Mouse (Mus musculus): ENCODE results near the gene H2-Oa. TPM values are rescaled to one million over a fixed set of nuclear protein-coding genes. Genes with fewer than 3 reads are reported as not detected.

Gene H2-Oa
- polyA plus RNA-seq (2015; fragmentation: Nextera tagmentation; extraction: Ambion mirVana), result 0.23 and 1.0 TPM in 2 replicates

DNA sequence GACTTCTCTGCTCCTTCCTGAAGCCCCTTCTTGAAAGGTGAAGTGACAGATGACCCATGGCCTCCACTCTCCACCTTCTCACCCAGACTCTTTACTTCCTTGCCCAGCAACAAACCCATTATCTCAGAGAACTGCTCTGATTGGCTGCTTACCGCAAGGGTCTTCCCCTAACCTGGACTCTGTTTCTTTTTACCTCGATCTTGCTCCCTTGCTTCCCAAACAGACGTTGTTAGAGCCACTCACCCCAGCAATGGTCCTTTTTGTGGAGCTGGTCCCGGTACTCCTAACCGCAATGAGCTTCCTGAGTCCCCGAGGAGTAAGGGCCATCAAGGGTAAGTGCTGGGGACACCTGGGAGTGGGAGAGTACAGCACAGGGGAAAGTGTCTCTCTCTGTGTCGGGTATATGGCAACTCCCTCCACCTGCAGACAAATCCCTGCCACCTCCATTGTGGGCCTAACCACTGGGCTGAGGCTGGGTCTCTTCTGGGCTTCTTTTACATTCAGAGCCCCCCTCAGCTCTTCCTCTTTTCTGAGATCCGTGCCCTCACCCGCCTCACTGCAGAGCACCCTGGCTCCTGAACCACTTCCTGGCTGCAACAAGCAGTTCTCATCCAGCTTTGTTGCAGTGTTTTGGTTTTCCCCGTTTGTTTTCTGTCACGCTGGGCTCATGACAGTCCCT, at the start of gene H2-Oa:
Gene H2-Oa (plus strand): TSS at position 144 of the 679 bp plus-strand sequence.
- H3K27me3 ChIP-seq (ENCODE audit: control insufficient read depth, insufficient read depth, low read depth, low read length), result no peaks in the 10 kb centered on the region
- H3K27ac ChIP-seq (ENCODE audit: low read length), result no peak within 1 kb of the TSS
- H3K4me3 ChIP-seq (ENCODE audit: low read length), result no peak within 1 kb of the TSS
- ATAC-seq (ENCODE audit: low read depth), result no peak
- H3K9me3 ChIP-seq (ENCODE audit: control insufficient read depth, low read length), result no peaks in the 10 kb centered on the region
- no peak within 1 kb of the TSS for H3K4me2 ChIP-seq (ENCODE audit: low read depth, low read length)
- no peaks in the 10 kb centered on the region for H3K4me1 ChIP-seq (replicated peaks; ENCODE audit: control insufficient read depth, insufficient read depth, low read length)
- no peaks in the 10 kb centered on the region for H3K36me3 ChIP-seq (ENCODE audit: control insufficient read depth, insufficient read depth, low read length)
- no peak within 1 kb of the TSS for H3K9ac ChIP-seq (ENCODE audit: low read length)
- WGBS, result 31% methylated on average over 11 of the region's 11 CpGs

DNA sequence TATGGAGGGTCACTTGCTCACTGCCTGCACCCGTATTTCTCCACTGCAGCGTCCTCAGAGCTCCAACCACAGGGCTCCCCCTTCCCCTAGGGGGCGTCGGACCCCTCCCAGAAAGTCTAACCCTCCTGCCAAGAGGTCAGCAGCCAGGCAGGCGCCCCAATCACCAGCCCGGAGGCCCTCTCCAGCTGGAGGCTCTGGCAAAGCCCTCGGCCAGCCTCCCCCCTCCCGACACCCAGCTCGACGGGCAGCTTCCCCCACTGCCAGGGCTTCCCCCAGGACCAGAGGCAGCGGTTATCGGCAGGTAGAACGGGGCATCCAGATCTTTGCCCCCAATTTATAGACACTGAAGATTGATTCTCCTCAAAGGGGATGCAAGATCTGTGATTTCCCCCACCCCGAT, 46.2 kb upstream of the H2-Oa start:
- H3K9me3 ChIP-seq (ENCODE audit: control insufficient read depth, low read length), result peaks cover 5% of the 10 kb centered on the region
- H3K4me3 ChIP-seq (ENCODE audit: low read length), result no peak overlapping the region
- ATAC-seq (ENCODE audit: low read depth), result no peak
- no peak overlapping the region for H3K4me2 ChIP-seq (ENCODE audit: low read depth, low read length)
- H3K4me1 ChIP-seq (replicated peaks; ENCODE audit: control insufficient read depth, insufficient read depth, low read length), result peaks cover 7% of the 10 kb centered on the region; the same call in 1 of the 2 replicates
- 72% methylated on average over 14 of the region's 14 CpGs for WGBS
- H3K27ac ChIP-seq (ENCODE audit: low read length), result no peak overlapping the region
- H3K27me3 ChIP-seq (ENCODE audit: control insufficient read depth, insufficient read depth, low read depth, low read length), result peaks cover 3% of the 10 kb centered on the region; the same call in 1 of the 2 replicates
- H3K9ac ChIP-seq (ENCODE audit: low read length), result no peak overlapping the region
- no peaks in the 10 kb centered on the region for H3K36me3 ChIP-seq (ENCODE audit: control insufficient read depth, insufficient read depth, low read length)

DNA sequence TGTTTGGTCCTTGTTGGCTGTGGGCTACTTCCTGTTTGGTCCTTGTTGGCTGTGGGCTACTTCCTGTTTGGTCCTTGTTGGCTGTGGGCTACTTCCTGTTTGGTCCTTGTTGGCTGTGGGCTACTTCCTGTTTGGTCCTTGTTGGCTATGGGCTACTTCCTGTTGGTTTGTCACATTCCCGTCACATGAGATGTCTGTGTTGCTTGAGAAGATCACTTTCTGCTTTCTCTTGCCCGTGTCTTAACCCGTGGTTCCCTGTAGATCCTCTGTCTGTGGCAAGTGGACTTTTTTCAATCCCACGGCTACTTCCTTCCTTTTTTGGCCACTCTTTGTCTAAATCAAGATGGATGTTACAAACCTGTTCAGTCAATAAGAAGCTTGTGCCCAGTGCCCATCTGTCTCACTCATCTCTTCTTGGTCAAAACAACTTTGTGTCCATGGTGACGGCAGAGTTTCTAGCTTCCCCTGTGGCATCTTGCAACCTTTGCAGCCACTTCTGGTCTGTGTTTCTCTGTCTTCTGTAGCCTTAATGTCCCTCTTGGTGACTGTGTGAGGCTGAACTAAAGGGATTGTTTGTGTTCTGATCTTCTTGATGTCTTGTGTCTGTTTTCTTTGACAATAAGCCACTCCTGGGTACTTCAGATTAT, 44.6 kb upstream of the H2-Oa start:
- Histone ChIP-seq H3K27me3 (ENCODE audit: control insufficient read depth, insufficient read depth, low read depth, low read length) (no peaks in the 10 kb centered on the region), H3K36me3 (ENCODE audit: control insufficient read depth, insufficient read depth, low read length) (no peaks in the 10 kb centered on the region)
- 85% methylated on average over 5 of the region's 5 CpGs for whole genome bisulfite sequencing

GRCm38 (mm10) chr17:34057224-34057623, 34.9 kb upstream of the H2-Oa start:
- Histone ChIP-seq H3K4me2 (ENCODE audit: low read depth, low read length) (no peak overlapping the region), H3K27me3 (ENCODE audit: control insufficient read depth, insufficient read depth, low read depth, low read length) (no peaks in the 10 kb centered on the region), H3K36me3 (ENCODE audit: control insufficient read depth, insufficient read depth, low read length) (no peaks in the 10 kb centered on the region), H3K9ac (ENCODE audit: low read length) (no peak overlapping the region), H3K4me3 (ENCODE audit: low read length) (no peak overlapping the region), H3K27ac (ENCODE audit: low read length) (no peak overlapping the region), H3K4me1 (replicated peaks; ENCODE audit: control insufficient read depth, insufficient read depth, low read length) (no peaks in the 10 kb centered on the region), H3K9me3 (ENCODE audit: control insufficient read depth, low read length) (no peaks in the 10 kb centered on the region)
- whole genome bisulfite sequencing, result 51% methylated on average over 7 of the region's 7 CpGs
- ATAC-seq (ENCODE audit: low read depth), result no peak

More for the DNA sequence above, 44.6 kb upstream of the H2-Oa start:
- ATAC-seq (ENCODE audit: low read depth), result no peak
- H3K4me1 ChIP-seq (replicated peaks; ENCODE audit: control insufficient read depth, insufficient read depth, low read length), result no peaks in the 10 kb centered on the region
- H3K9ac ChIP-seq (ENCODE audit: low read length), result no peak overlapping the region
- no peak overlapping the region for H3K4me3 ChIP-seq (ENCODE audit: low read length)
- no peak overlapping the region for H3K27ac ChIP-seq (ENCODE audit: low read length)
- no peak overlapping the region for H3K4me2 ChIP-seq (ENCODE audit: low read depth, low read length)
- H3K9me3 ChIP-seq (ENCODE audit: control insufficient read depth, low read length), result peaks cover 5% of the 10 kb centered on the region

DNA sequence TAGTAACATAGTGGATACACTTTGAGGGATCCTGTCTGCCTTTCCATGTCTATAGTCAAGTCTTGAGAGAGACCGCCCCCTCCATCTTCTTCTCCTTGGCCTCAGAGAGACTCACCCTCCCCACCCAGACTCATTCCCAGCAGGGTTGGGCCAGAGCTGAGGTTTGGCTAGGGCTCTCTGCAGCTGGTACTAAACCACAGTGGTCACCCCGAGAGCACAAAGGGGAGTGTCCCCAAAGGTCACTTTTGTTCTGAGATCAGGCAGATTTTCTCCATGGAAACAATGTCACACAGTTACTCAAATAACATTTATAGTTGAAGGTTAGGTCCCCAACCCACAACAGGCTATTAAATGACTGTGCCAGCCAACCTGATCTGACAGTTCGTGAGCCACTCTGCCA, 23.3 kb upstream of the H2-Oa start:
- Histone ChIP-seq H3K27me3 (ENCODE audit: control insufficient read depth, insufficient read depth, low read depth, low read length) (no peaks in the 10 kb centered on the region), H3K9me3 (ENCODE audit: control insufficient read depth, low read length) (no peaks in the 10 kb centered on the region), H3K4me1 (replicated peaks; ENCODE audit: control insufficient read depth, insufficient read depth, low read length) (no peaks in the 10 kb centered on the region), H3K4me2 (ENCODE audit: low read depth, low read length) (no peak overlapping the region), H3K27ac (ENCODE audit: low read length) (no peak overlapping the region), H3K4me3 (ENCODE audit: low read length) (no peak overlapping the region), H3K36me3 (ENCODE audit: control insufficient read depth, insufficient read depth, low read length) (no peaks in the 10 kb centered on the region), H3K9ac (ENCODE audit: low read length) (no peak overlapping the region)
- ATAC-seq (ENCODE audit: low read depth), result no peak
- 40% methylated on average over 3 of the region's 3 CpGs for WGBS

- no peaks in the 10 kb centered on the region for H3K4me1 ChIP-seq (replicated peaks; ENCODE audit: control insufficient read depth, insufficient read depth, low read length)
- H3K9me3 ChIP-seq (ENCODE audit: control insufficient read depth, low read length), result no peaks in the 10 kb centered on the region
- H3K27ac ChIP-seq (ENCODE audit: low read length), result no peak overlapping the region
- H3K36me3 ChIP-seq (ENCODE audit: control insufficient read depth, insufficient read depth, low read length), result no peaks in the 10 kb centered on the region
- H3K9ac ChIP-seq (ENCODE audit: low read length), result no peak overlapping the region
- H3K27me3 ChIP-seq (ENCODE audit: control insufficient read depth, insufficient read depth, low read depth, low read length), result peaks cover 12% of the 10 kb centered on the region
- ATAC-seq (ENCODE audit: low read depth), result no peak
- no peak overlapping the region for H3K4me3 ChIP-seq (ENCODE audit: low read length)
- 65% methylated on average over 5 of the region's 5 CpGs for WGBS
- no peak overlapping the region for H3K4me2 ChIP-seq (ENCODE audit: low read depth, low read length)
These were observed 20.0 kb upstream of the H2-Oa start for GRCm38 (mm10) chr17:34072091-34072490.

DNA sequence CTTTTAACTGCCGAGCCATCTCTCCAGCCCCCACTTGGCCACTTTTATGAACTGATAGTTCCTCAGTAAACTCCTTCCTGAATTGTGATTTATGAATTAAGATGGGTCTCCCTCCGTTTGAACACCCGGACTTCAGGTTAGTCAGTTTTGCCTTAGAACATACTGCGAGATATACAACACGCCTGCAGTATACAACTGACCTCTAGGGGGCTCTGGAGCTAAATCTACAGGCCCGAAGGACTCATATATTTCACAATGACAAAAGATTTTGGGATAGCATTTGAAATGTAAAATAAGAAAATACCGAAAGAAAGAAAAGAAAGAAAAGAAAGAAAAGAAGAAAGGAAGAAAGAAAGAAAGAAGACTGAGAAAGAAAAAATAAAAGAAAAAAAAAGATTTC, 16.9 kb upstream of the H2-Oa start:
- H3K4me1 ChIP-seq (replicated peaks; ENCODE audit: control insufficient read depth, insufficient read depth, low read length), result no peaks in the 10 kb centered on the region; the same call in 1 of the 2 replicates
- H3K27me3 ChIP-seq (ENCODE audit: control insufficient read depth, insufficient read depth, low read depth, low read length), result peaks cover 16% of the 10 kb centered on the region
- H3K4me2 ChIP-seq (ENCODE audit: low read depth, low read length), result no peak overlapping the region
- ATAC-seq (ENCODE audit: low read depth), result no peak
- no peak overlapping the region for H3K27ac ChIP-seq (ENCODE audit: low read length)
- WGBS, result 39% methylated on average over 7 of the region's 7 CpGs
- no peaks in the 10 kb centered on the region for H3K9me3 ChIP-seq (ENCODE audit: control insufficient read depth, low read length)
- no peak overlapping the region for H3K9ac ChIP-seq (ENCODE audit: low read length)
- no peaks in the 10 kb centered on the region for H3K36me3 ChIP-seq (ENCODE audit: control insufficient read depth, insufficient read depth, low read length)
- H3K4me3 ChIP-seq (ENCODE audit: low read length), result no peak overlapping the region

DNA sequence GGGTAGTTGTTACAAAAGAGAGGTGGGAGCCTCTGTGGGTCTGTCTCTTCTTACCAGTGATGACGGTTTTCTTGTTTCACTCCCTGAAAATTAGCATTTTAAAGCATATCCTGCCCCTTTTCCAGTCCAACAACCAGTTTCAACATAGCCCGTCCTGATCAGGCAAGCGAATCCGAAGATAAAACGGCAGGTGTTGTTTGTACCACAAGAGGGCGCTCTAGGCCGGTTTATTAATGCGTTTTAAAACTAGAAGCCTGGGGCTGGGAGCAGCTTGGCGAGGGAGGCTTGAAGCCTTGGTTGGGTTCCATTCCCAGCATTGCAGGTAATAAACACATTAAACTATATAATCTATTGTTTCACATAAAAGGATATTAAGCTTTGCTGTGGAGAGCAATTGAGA, 14.6 kb upstream of the H2-Oa start:
- no peaks in the 10 kb centered on the region; the same call in 1 of the 2 replicates for H3K4me1 ChIP-seq (replicated peaks; ENCODE audit: control insufficient read depth, insufficient read depth, low read length)
- H3K36me3 ChIP-seq (ENCODE audit: control insufficient read depth, insufficient read depth, low read length), result no peaks in the 10 kb centered on the region
- no peak overlapping the region for H3K27ac ChIP-seq (ENCODE audit: low read length)
- WGBS, result under 1% methylated on average over 9 of the region's 9 CpGs
- no peak overlapping the region for H3K9ac ChIP-seq (ENCODE audit: low read length)
- H3K4me3 ChIP-seq (ENCODE audit: low read length), result no peak overlapping the region
- no peak overlapping the region for H3K4me2 ChIP-seq (ENCODE audit: low read depth, low read length)
- peaks cover 3% of the 10 kb centered on the region; the same call in 1 of the 2 replicates for H3K9me3 ChIP-seq (ENCODE audit: control insufficient read depth, low read length)
- H3K27me3 ChIP-seq (ENCODE audit: control insufficient read depth, insufficient read depth, low read depth, low read length), result peaks cover 16% of the 10 kb centered on the region
- ATAC-seq (ENCODE audit: low read depth), result no peak

- no peak for ATAC-seq (ENCODE audit: low read depth)
- peaks cover 3% of the 10 kb centered on the region; the same call in 1 of the 2 replicates for H3K9me3 ChIP-seq (ENCODE audit: control insufficient read depth, low read length)
- H3K9ac ChIP-seq (ENCODE audit: low read length), result no peak overlapping the region
- H3K36me3 ChIP-seq (ENCODE audit: control insufficient read depth, insufficient read depth, low read length), result no peaks in the 10 kb centered on the region
- WGBS, result 55% methylated on average over 4 of the region's 4 CpGs
- H3K27ac ChIP-seq (ENCODE audit: low read length), result no peak overlapping the region
- H3K4me1 ChIP-seq (replicated peaks; ENCODE audit: control insufficient read depth, insufficient read depth, low read length), result no peaks in the 10 kb centered on the region; the same call in 1 of the 2 replicates
- peaks cover 16% of the 10 kb centered on the region for H3K27me3 ChIP-seq (ENCODE audit: control insufficient read depth, insufficient read depth, low read depth, low read length)
- H3K4me3 ChIP-seq (ENCODE audit: low read length), result no peak overlapping the region
- H3K4me2 ChIP-seq (ENCODE audit: low read depth, low read length), result no peak overlapping the region
These were observed 14.0 kb upstream of the H2-Oa start for GRCm38 (mm10) chr17:34078148-34078547.
